Mouse (Mus musculus) left cerebral cortex, postnatal 14 days (tissue): ENCODE measurements around the gene Arid5b. TPM values are rescaled to one million over a fixed set of nuclear protein-coding genes. Genes with fewer than 3 reads are reported as not detected.

Source experiments
- DNase-seq, 2 experiments: peaks; one replicate each; pipeline ENCODE4 v3.0.0; 2021 to 2022; ENCODE audit warnings: low spot score in 2 of 2, mixed read lengths in 1 of 2
- intact Hi-C: fragments of 180-260 bp; cut with DNase I; formaldehyde crosslinking; loops from one replicate; pipeline ENCODE4 v1.15.1; 2025
- total RNA-seq, 2 experiments: library from RNA; stranded (reverse); gene quantifications; 2 replicates each; pipeline ENCODE4 v1.2.3; 2021

Gene Arid5b
- total RNA-seq, 2 experiments from 2014 or later = 24.3 to 25.8 TPM

DNA sequence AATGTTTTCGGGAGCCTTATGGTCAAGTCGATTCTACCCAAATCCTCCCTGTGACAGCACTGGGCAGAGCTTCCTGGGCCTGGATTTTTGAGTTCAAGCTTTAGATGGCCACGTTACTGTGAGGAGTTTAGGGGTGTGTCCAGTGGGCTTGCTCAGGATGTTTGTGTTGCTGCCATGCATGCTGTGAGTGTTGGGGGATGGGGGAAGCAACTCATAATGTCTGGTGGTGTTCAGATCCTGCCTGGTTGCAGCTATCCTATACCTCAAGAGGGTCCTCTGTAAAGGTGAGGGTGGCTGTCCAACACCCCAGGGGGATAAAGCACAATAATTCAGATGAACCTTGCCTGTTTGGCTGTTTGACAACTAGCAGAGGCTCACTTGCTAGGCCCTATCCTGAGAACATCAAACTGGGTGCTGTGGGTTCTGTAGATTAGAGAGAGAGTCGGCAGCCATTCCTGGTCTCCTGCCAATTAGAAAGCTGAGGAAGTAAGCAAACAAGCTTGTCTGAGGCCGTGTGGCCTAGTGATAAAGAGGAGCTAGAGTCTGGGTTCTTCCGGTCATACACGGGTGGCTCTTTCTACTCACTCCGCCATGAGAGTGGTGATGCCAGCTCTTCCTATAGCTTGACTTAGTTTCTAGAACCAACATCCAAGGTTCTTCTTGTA is 229.8 kb downstream of the Arid5b start:
- DNase-seq = no peak
- intact Hi-C loops = no loop called here

DNA sequence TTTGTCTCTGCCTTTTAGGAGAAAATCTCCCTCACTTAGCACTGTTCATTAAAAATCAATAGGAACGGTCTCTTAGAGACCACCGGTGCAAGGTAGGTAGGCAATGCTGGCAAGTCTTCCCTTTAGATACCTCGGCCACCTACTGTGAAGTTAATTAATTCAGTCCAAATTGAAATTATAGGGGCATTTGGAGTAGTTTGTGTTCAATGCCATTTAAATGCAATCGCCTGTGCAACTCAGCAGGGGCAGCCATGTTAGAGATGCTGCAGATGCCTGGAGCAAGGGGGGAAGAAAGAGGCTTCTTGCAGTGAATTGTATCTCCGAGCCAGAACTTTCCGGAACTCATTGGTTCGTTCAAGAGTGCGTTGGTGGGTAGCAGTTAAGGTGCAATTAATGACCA is 233.7 kb downstream of the Arid5b start:
- DNase-seq = no peak
- intact Hi-C loops = no loop called here

- DNase-seq = no peak
- intact Hi-C loops = no loop called here
These were observed 234.6 kb downstream of the Arid5b start for GRCm38 (mm10) chr10:68043973-68044372.
